Mouse (Mus musculus): ENCODE data around the gene Cstb. TPM values are rescaled to one million over a fixed set of nuclear protein-coding genes. Genes with fewer than 3 reads are reported as not detected.

Cstb gene
- total and polyA plus RNA-seq, 3 experiments: 21.4 to 25.1 (median 23.0) TPM

- intact Hi-C loops (cut with DNase I): loop anchor here (10.0 kb wide), 1 partner anchor 214 kb away; the partner anchor contains the start of gene Pwp2
- DNase-seq: peak in 1 of 2 experiments; percentile 46
These were observed 26.3 kb upstream of the Cstb start for GRCm38 (mm10) chr10:78399090-78399657.

GRCm38 (mm10) chr10:78401127-78401526 is 24.3 kb upstream of the Cstb start:
- no peak for TF ChIP-seq POLR2A (IDR thresholded peaks at IDR 0.05; ENCODE audit: insufficient read depth, low read depth, low read length)
- no peak for TF ChIP-seq EP300 (IDR thresholded peaks at IDR 0.05; ENCODE audit: insufficient read depth, low read depth, low read length)
- TF ChIP-seq CTCF (IDR thresholded peaks at IDR 0.05): no peak
- no peak overlapping the region for H3K4me3 ChIP-seq
- H3K4me1 ChIP-seq (ENCODE audit: control insufficient read depth, insufficient read depth, low read length): peaks cover 2% of the 10 kb centered on the region; the same call in 1 of the 2 replicates
- no peak overlapping the region for H3K9ac ChIP-seq (ENCODE audit: low read depth, low read length)
- WGBS: 69% methylated on average over 2 of the region's 2 CpGs
- H3K36me3 ChIP-seq (ENCODE audit: control insufficient read depth, insufficient read depth, low read length): no peaks in the 10 kb centered on the region
- no peak overlapping the region for H3K27ac ChIP-seq
- DNase-seq: no peak
- no peaks in the 10 kb centered on the region for H3K27me3 ChIP-seq (ENCODE audit: control insufficient read depth, insufficient read depth, low read length)
- intact Hi-C loops (cut with DNase I): no loop called here
- H3K79me2 ChIP-seq (replicated peaks; ENCODE audit: control insufficient read depth, insufficient read depth, low read length): no peaks in the 10 kb centered on the region

More at GRCm38 (mm10) chr10:78399090-78399657, 26.3 kb upstream of the Cstb start:
- no peaks in the 10 kb centered on the region for H3K27me3 ChIP-seq (ENCODE audit: control insufficient read depth, insufficient read depth, low read length)
- no peak overlapping the region for H3K4me3 ChIP-seq
- H3K36me3 ChIP-seq (ENCODE audit: control insufficient read depth, insufficient read depth, low read length): no peaks in the 10 kb centered on the region
- H3K9ac ChIP-seq (ENCODE audit: low read depth, low read length): no peak overlapping the region
- 48% methylated on average over 17 of the region's 17 CpGs for WGBS
- H3K4me1 ChIP-seq (ENCODE audit: control insufficient read depth, insufficient read depth, low read length): peaks cover 2% of the 10 kb centered on the region; the same call in 1 of the 2 replicates
- TF ChIP-seq EP300 (IDR thresholded peaks at IDR 0.05; ENCODE audit: insufficient read depth, low read depth, low read length) (0 out of 2 replicates have a peak, but pooled peaks have one; percentile 45), POLR2A (IDR thresholded peaks at IDR 0.05; ENCODE audit: insufficient read depth, low read depth, low read length) (no peak), CTCF (IDR thresholded peaks at IDR 0.05) (no peak)
- no peaks in the 10 kb centered on the region for H3K79me2 ChIP-seq (replicated peaks; ENCODE audit: control insufficient read depth, insufficient read depth, low read length)
- no peak overlapping the region for H3K27ac ChIP-seq

- no peaks in the 10 kb centered on the region for H3K36me3 ChIP-seq (ENCODE audit: control insufficient read depth, insufficient read depth, low read length)
- peaks cover 2% of the 10 kb centered on the region; the same call in 1 of the 2 replicates for H3K4me1 ChIP-seq (ENCODE audit: control insufficient read depth, insufficient read depth, low read length)
- H3K9ac ChIP-seq (ENCODE audit: low read depth, low read length): no peak overlapping the region
- intact Hi-C loops (cut with DNase I): no loop called here
- no peaks in the 10 kb centered on the region for H3K79me2 ChIP-seq (replicated peaks; ENCODE audit: control insufficient read depth, insufficient read depth, low read length)
- no peak overlapping the region for H3K4me3 ChIP-seq
- WGBS: 93% methylated on average over 14 of the region's 14 CpGs
- no peak overlapping the region for H3K27ac ChIP-seq
- no peak for TF ChIP-seq EP300 (IDR thresholded peaks at IDR 0.05; ENCODE audit: insufficient read depth, low read depth, low read length)
- TF ChIP-seq CTCF (IDR thresholded peaks at IDR 0.05): no peak
- TF ChIP-seq POLR2A (IDR thresholded peaks at IDR 0.05; ENCODE audit: insufficient read depth, low read depth, low read length): no peak
- no peaks in the 10 kb centered on the region for H3K27me3 ChIP-seq (ENCODE audit: control insufficient read depth, insufficient read depth, low read length)
- DNase-seq: no peak
These were observed 23.1 kb upstream of the Cstb start for GRCm38 (mm10) chr10:78402301-78402922.

- no peaks in the 10 kb centered on the region for H3K79me2 ChIP-seq (replicated peaks; ENCODE audit: control insufficient read depth, insufficient read depth, low read length)
- no peak overlapping the region for H3K27ac ChIP-seq
- WGBS: 82% methylated on average over 6 of the region's 6 CpGs
- no peak for DNase-seq
- H3K4me3 ChIP-seq: no peak overlapping the region
- no peak for TF ChIP-seq CTCF (IDR thresholded peaks at IDR 0.05)
- TF ChIP-seq POLR2A (IDR thresholded peaks at IDR 0.05; ENCODE audit: insufficient read depth, low read depth, low read length): no peak
- no peak for TF ChIP-seq EP300 (IDR thresholded peaks at IDR 0.05; ENCODE audit: insufficient read depth, low read depth, low read length)
- intact Hi-C loops (cut with DNase I): no loop called here
- no peaks in the 10 kb centered on the region for H3K36me3 ChIP-seq (ENCODE audit: control insufficient read depth, insufficient read depth, low read length)
- H3K4me1 ChIP-seq (ENCODE audit: control insufficient read depth, insufficient read depth, low read length): no peaks in the 10 kb centered on the region
- no peaks in the 10 kb centered on the region for H3K27me3 ChIP-seq (ENCODE audit: control insufficient read depth, insufficient read depth, low read length)
- no peak overlapping the region for H3K9ac ChIP-seq (ENCODE audit: low read depth, low read length)
These were observed 19.3 kb upstream of the Cstb start for GRCm38 (mm10) chr10:78406152-78406551.

GRCm38 (mm10) chr10:78407132-78407531 is 18.3 kb upstream of the Cstb start:
- no peaks in the 10 kb centered on the region for H3K79me2 ChIP-seq (replicated peaks; ENCODE audit: control insufficient read depth, insufficient read depth, low read length)
- WGBS: 93% methylated on average over 4 of the region's 4 CpGs
- no peaks in the 10 kb centered on the region for H3K4me1 ChIP-seq (ENCODE audit: control insufficient read depth, insufficient read depth, low read length)
- no peaks in the 10 kb centered on the region for H3K27me3 ChIP-seq (ENCODE audit: control insufficient read depth, insufficient read depth, low read length)
- intact Hi-C loops (cut with DNase I): no loop called here
- no peak overlapping the region for H3K9ac ChIP-seq (ENCODE audit: low read depth, low read length)
- H3K4me3 ChIP-seq: no peak overlapping the region
- no peaks in the 10 kb centered on the region for H3K36me3 ChIP-seq (ENCODE audit: control insufficient read depth, insufficient read depth, low read length)
- H3K27ac ChIP-seq: no peak overlapping the region
- TF ChIP-seq POLR2A (IDR thresholded peaks at IDR 0.05; ENCODE audit: insufficient read depth, low read depth, low read length): no peak
- TF ChIP-seq EP300 (IDR thresholded peaks at IDR 0.05; ENCODE audit: insufficient read depth, low read depth, low read length): no peak
- no peak for TF ChIP-seq CTCF (IDR thresholded peaks at IDR 0.05)
- DNase-seq: no peak

All from heart, adult 2 months (tissue).